Mouse (Mus musculus): ENCODE results near the gene Upf2.
"Not testable (repeated sequence)": the region's sequence is repeated elsewhere in the genome, so short reads cannot be mapped to it uniquely, and the experiment has no call there.

The Upf2 gene

DNA sequence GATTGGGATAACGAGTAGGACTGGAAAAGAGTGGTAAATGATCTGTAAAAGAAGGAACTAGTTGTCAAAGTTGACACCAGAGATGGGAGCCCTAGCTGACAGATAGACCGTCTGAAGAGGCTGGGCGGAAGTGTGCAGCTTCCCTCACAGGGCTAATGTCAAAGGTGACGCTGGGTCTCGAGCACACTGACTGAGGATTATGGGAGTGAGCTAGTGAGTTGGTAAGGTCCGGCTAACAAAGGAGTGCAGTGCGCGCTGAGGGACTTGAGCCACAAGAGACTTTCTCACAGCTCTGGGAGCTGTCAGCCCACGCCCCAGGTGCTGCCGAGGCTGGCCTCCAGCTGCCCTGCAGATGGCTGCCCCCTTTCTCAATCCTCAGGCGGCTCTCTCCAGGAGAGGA is 119.7 kb downstream of the Upf2 start:
- no peak for DNase-seq (ENCODE audit: low spot score in 2 of 2)

DNA sequence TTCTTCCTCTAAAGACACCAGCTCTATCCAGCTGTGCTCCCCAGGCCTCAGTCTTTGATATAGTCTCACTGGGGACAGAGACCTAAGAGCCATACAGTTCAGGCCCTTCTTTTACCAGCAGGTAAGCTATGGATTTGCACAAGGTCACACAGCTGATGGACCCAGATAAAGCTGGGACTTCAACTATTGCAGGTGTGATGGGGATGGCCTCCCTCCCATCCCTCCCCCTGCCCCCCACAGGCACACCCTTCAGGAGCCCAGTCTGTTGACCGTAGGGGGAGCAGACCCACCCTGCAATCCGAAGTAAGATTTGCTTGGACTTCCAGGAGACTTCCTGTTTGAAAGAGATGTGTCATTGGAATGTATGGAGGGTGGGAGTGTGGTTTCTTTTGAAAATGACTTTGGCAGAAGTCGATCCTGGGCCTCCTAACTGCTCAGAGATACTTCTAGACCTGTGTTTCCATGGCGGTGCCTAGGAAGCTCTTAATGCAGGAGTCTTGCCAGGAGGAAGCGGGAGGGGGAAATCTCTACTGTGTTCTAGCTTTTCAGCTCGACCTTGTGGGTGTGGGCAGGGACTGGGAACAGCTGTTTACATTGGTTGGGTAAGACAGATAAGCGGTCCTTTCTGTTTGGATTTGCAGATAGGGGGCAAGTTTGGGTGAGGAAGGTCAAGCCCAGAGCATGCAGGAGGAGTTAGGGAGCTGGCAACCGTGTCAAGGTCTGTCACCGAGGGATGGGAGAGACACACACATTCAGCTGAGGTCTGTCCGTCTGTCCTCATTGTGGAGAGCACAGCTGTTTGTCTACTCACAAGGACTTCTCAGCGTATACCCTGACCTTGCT is 120.5 kb downstream of the Upf2 start:
- no peak for DNase-seq (ENCODE audit: low spot score in 2 of 2)

DNA sequence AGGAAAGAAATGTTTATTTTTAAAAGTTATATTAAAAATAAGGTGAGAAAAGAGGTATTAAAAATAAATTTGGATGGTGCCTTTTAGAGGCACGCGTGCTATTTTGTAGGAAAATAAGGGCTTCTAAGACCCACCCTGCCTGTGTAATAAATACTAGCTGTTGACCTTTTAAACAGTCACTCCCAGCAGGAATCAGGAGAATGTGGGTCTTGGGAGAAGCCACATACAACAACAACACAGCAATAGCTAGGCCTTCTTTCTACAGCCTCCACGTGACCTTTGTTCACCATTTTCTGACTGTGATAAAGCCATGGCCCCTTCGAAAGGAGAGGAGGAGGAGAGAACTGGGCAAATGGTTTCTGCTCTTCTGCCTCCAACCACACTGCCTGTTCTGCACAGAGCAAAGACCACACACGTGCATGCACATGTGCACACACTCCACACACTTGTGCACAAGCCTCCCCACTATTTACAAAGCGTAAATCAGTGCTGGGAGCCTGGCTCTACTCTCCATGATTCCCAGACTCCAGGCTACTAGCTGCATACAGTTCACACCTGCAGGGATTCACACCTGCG is 121.5 kb downstream of the Upf2 start:
- no peak for DNase-seq (ENCODE audit: low spot score in 2 of 2)

DNA sequence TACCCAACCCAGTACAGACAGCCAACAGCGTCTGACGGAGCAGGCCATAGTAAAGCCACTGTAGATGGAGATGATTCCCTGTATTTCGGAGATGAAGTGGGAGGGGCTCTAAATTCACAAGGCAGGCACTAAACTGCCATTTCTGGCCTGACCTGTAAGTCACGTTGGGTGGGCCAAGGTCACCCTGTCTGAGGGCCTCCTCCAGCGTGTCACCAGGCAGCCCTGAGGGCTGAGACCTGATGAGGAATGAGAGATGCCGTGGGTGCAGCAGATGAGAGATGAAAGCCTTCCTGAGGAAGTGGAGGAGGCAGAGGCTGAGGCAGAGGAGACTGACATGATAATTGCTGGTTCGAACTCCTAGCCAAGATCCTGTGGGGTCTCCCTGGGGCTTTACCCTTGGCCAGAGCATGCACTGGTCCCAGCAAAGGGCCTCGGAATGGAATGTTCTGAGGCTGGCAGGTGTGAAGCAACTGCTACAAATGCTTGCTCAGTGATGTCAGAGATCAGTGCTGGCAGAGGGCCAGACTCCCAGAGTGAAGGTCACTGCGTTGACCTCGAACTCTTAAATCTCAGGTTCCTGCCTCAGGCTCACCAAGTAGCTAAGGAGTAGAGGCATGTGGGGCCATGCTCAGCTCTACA is 123.7 kb downstream of the Upf2 start:
- no peak for DNase-seq (ENCODE audit: low spot score in 2 of 2)

DNA sequence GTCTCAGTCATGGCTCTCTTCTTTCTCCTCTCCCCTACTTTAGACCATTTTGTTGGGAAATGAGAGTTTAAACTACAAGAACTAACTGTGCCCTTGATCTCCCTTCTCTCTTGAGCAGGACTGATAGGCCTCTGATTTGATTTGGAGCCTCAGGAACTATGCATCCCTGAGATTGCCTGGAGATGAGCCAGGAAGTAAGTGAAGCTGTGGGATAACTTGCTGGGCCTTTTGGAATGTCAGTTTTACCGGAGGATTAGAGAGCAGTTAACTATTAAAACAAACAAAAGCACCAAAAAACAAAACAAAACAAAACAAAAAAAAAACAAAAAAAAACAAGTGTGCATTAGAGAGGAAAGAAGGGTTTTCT is 124.2 kb downstream of the Upf2 start:
- DNase-seq (ENCODE audit: low spot score in 2 of 2) = no peak

DNA sequence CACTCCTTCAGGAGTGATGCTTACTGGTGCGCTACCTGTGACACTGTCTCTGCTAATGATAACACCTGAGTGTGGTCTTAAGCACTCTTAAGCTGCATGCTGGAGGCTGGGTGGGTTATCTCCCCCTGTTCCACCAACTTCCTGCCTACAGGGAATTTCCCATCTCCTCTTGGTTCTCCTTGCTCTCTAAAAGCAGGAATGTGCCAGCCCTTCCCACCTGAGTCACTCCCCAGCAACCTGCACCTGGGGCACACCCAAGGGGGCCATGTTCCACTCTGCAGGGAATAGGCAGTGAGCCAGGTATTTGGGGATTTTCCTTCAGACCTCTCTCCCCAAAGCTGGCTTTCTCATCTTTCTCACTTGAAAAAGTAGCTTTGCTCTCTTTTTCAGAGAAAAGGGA is 128.8 kb downstream of the Upf2 start:
- DNase-seq (ENCODE audit: low spot score in 2 of 2) = no peak

DNA sequence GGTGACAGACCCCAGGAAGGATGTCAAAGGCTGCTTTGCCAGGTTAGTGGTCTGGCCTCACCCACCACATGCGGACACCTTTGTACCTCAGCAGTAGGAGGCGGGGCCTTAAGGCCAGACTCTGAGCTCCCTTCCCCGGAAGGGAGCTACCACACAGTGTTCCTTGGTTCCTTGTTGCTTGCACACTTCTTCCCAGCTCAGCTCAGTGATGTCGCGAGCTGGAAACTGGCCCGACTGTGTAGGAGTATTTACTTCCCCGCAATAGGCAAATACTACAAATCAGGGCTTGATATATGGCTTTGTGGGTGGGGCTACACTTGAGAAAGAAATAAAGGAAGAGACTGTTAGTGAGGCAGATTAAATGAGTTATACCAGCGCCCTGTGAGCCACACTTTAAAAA is 129.8 kb downstream of the Upf2 start:
- DNase-seq (ENCODE audit: low spot score in 2 of 2) = no peak

DNA sequence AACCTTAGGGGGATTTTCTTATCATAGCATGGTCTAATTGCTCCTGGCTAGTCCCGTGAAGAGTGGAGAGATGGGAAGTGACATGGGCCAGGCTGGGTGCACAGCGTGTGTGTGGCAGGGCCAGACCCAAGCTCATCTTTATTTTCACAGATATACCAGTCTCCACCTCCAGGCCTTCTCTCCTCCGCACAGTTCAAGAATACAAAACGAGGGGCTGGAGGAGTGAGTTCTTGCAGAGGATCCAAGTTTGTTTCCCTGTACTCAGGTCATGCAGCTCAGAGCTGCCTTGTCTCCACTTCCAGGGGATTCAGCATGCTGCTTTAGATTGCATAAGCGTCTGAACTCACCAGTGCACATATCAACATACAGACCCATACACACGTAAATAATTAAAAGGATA is 131.3 kb downstream of the Upf2 start:
- no peak for DNase-seq (ENCODE audit: low spot score in 2 of 2)

DNA sequence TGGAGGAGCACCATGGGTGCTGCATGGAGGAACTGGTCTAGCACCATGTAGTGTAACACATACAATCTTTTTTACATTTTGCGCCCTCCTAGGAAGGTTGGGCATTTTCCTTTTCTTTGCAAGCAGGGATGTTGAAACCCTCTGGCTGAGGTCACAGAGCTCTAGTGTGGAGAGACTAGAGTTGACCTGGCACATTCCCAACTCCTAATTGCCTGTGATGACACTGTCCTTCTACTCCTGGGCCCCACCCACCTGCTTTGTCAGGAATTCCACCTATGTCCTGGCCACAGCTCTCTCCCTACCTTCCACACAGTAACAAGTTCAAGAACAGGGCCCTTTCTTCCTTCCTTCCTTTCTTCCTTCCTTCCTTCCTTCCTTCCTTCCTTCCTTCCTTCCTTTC is 132.4 kb downstream of the Upf2 start:
- no peak for DNase-seq (ENCODE audit: low spot score in 2 of 2)

DNA sequence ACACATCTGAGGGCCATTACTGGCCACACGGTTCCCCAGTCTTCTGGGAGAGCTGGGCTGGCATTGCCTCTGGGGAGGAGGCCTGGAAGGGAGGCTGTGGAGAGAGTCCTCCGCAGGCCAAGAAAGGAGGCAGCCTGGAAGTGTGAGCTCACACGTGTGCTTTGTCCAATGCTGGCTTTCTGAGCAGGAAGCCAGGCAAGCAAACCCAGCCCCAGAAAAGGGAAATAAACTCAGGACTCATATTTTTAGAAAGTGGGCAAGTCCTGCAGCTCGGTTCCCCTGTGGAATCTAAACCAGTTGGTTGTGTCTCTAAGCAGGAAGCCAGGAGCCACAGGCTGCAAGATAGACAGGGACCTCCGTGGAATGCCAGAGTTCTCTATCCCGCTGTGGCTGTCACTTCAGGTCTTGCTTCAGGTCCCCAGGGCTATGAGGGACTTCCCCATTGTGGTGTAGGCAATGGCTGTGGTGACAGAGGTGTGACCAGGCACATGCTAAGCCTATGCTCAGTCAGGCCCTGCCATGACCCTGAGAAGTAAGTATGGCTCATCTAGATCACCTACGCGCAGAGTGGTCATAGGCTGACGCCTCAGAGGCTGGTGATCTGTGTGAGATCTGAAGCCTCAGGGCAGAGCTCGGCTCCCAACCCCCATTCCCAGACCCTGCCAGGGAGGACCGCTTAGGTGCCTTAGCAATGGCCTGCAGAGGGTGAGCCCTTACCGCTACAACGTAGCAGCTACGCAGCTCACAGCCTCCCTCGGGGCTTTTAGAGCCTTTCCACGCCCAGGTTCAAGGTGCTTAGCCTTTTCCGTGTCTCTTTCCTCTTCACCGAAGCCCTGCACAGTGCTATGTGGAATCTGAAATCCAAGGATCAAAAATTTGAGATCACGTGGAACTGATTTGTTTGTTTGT is 134.6 kb downstream of the Upf2 start:
- no peak for DNase-seq (ENCODE audit: low spot score in 2 of 2)

DNA sequence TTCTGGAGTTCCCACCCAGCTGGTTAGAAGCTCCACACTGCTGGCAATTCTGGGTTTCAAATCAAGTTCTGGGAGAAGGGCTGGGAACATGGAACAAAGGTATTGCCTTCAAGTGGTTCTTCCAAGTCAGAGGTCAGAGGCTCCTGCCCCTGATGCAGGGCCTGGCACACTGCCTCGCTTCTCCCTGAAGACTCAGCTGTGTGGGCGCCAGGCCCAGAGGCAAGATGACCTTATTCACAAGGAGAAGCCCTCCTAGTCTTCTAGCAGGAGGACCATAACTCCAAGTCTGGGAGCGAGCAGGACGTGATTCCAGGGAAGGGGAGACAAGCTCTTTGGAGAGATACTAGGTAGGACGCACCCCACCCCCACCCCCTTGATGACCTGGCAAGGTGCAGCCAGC is 135.9 kb downstream of the Upf2 start:
- no peak for DNase-seq (ENCODE audit: low spot score in 2 of 2)

DNA sequence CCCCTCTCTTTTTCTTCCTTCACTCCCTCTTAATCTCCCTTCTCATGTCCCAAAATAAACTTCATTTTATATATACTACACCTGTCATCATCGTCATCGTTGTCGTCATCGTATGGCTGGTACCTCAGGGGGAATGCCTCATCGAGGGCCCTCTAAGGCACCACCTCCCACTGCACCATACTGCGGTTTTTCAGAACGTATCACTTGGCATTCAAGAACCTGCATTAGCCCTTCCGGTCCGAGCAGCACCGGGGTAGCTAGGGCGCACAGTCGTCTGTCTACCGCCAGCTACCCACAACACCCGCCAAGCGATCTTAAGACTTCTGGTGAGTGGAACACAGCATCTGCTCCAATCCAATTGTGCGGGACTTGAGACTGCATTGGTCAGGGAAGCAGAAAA is 138.7 kb downstream of the Upf2 start:
- not testable (repeated sequence) for DNase-seq (ENCODE audit: low spot score in 2 of 2)

DNA sequence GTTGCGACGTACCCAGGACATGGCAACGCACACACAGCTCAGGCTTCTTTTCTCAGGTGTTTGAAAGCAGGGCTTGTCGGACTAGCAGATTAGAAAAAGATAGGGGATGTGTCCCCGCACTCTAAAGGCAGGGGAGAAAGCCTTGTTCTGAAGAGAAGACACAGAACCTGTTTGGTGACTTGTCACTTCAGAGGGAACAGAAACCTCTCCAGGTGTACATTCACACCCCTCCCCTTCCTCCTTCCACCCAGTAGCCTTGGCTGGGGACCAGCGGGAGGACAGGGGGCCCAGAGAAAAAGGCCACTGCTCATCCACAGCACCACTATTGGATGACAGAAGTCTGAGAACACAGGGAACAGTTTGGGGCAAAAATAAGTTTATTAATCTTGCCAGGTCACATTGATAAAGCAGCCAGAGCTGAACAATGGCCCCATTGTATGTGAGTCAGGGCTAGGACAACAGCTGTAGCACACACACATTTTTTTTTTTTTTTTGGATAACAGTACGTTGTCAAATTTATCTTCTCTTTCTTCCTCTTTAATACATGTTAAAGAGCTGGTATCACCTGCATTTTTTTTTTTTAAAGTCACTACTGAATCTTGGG is 145.9 kb downstream of the Upf2 start:
- DNase-seq (ENCODE audit: low spot score in 2 of 2) = no peak

DNA sequence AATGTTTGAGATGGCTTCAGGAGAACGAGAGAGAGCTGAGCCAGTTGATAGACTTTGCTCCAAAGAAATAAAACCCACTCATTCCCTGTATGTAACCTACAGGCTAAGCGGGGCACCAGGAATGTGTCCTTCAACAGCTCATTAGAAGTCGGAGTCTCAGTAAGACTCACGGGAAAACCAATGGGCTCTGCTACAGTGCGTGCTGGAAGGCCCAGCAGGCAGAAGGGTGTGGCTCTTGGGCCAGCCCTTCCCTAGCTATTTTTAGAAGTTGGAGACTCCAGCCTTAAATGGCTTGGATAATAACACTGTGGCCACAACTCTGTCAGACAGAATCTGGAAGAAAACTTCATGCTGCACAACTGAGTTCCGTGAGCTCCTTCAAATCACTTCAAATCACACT is 147.7 kb downstream of the Upf2 start:
- DNase-seq (ENCODE audit: low spot score in 2 of 2) = no peak

DNA sequence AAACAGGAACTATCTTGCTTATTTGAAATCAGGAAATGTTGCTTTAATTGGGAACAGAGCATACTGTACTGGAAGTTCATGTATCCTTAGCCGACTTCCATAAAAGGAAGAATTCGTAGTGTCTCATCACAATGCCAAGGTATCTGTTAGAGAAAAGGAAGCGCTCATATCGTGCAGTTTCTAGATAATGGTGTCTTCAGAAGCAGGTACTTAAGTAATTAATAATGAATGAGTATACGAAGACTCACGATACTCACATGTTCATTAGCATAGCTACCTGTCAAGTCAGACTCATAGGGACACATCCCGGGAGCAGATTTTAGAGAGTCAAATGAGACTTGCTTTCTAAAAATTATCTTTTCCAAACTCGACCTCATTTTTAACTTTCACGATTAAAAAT is 148.2 kb downstream of the Upf2 start:
- no peak for DNase-seq (ENCODE audit: low spot score in 2 of 2)

DNA sequence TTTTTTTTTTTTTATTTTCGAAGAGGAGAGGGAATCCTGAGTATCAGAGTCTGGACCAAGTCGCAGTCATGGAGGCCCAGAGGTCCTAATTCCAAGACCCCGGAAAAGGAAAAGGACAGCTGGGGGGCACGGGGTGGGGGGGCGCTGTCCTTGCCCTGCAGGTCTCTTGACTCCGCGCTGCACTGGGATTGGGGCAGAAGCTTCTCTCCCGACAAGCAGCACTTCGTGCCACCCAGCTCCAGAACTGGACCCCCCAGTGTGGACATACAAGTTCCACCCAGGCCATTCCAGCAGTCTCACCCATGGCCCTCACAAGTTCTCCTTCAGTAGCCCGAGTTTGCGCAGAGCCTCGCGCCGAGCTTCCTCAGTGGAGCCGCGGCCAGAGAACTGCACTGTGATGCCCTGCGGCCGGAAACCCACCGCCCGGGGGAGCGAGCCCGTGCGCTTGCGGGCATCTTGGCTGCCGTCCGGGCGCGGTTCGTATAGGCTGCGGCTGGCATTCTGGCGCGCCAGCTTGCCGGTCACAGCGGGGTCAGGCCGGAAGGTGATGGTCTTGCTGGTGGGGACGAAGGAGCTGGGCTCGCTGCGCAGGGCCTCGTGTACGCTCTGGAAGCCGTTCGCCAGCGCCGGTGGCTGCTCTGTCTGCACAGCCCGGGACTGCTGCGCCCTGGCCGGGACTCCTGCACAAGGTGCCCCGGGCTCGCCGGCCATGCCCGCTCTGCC is 148.9 kb downstream of the Upf2 start:
- DNase-seq (ENCODE audit: low spot score in 2 of 2) = no peak

DNA sequence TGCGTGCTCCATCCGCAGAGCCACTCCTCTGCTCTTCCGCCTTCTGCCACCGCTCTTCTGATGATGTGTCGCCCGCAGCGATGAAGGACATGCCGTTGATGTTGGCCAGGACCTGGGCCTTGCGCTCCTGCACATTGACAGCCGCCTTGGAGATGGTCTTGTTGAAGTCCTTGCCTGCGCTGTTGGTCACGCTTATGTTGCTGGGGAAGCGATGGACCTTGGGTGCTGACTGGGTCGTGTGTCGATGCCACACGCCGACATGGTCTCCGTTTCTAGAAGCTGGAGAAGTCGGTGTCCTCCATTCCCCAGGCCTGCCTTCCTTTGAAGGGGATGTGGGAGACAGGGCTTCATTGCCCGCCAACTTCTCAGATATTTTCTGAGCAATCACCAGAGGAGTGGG is 149.5 kb downstream of the Upf2 start:
- DNase-seq (ENCODE audit: low spot score in 2 of 2) = no peak

DNA sequence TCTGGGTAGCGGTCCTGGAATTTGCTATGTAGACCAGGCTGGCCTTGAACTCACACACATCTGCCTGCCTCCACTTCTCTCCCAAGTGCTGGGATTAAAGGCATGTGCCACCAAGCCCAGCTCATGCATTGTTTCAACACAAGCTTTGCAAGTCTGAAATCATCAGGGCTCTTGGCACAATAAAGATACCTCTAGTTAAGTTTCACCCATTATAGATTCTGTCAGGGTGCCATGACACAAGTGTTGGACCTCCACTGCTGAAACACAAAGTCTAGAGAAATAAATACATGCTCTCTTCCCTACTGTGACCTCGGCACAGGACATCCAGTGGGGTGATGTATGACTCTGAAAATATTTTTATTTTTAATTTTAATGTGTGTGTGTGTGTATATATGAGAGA is 154.2 kb downstream of the Upf2 start:
- DNase-seq (ENCODE audit: low spot score in 2 of 2) = no peak
